Mouse (Mus musculus) forebrain, embryonic 16.5 days (tissue): Measurements from ENCODE around the gene Rassf8. TPM values are rescaled to one million over a fixed set of nuclear protein-coding genes. Genes with fewer than 3 reads are reported as not detected.
A peak's percentile ranks its signal among the peaks of the same experiment; 100 is the strongest.

Source experiments
- ATAC-seq: fragments of 200-750 bp; cut with Nextera tagmentation; 2 replicates; pipeline ENCODE4 v1.8.0; 2017; ENCODE audit warnings: mild to moderate bottlenecking, moderate library complexity
- H3K27ac ChIP-seq: fragments of 300-500 bp; sonication (generic); 2 replicates; pipeline ENCODE4 v1.5.1; 2014; ENCODE audit warnings: low read length, control low read depth
- H3K27me3 ChIP-seq: fragments of 300-500 bp; sonication (generic); replicated peaks from 2 replicates; pipeline ENCODE4 v1.6.1; 2014; ENCODE audit warnings: low read length; ENCODE audit not compliant: control insufficient read depth, insufficient read depth
- H3K36me3 ChIP-seq: fragments of 300-500 bp; sonication (generic); 2 replicates; pipeline ENCODE4 v1.6.1; 2014; ENCODE audit not compliant: control insufficient read depth, insufficient read depth
- H3K4me1 ChIP-seq: fragments of 300-500 bp; sonication (generic); replicated peaks from 2 replicates; pipeline ENCODE4 v1.6.1; 2014; ENCODE audit warnings: low read length; ENCODE audit not compliant: control insufficient read depth, insufficient read depth
- H3K4me2 ChIP-seq: fragments of 300-500 bp; sonication (generic); 2 replicates; pipeline ENCODE4 v1.6.1; 2014; ENCODE audit warnings: mild to moderate bottlenecking, low read length, control low read depth
- H3K4me3 ChIP-seq: fragments of 300-500 bp; sonication (generic); replicated peaks from 2 replicates; pipeline ENCODE4 v1.5.1; 2014; ENCODE audit warnings: mild to moderate bottlenecking, low read length, control low read depth
- H3K9ac ChIP-seq: fragments of 300-500 bp; sonication (generic); replicated peaks from 2 replicates; pipeline ENCODE4 v1.6.1; 2014; ENCODE audit warnings: low read depth, low read length, control low read depth
- H3K9me3 ChIP-seq: fragments of 300-500 bp; sonication (generic); 2 replicates; pipeline ENCODE4 v1.6.1; 2016; ENCODE audit warnings: low read length; ENCODE audit not compliant: control insufficient read depth
- WGBS: fragments of 180-500 bp; shearing (Covaris S2); extraction: QIAGEN DNeasy Blood & Tissue Kit; methylation state at CpG from one replicate; pipeline ENCODE4 v1.1.7; 2014; 5-methylcytosine and 5-hydroxymethylcytosine counted together
- polyA plus RNA-seq: library from polyadenylated mRNA; unstranded; fragments of >200 nt; fragmentation: Nextera tagmentation; extraction: Ambion mirVana; gene quantifications from 2 replicates; pipeline ENCODE4 v1.2.1, GENCODE M21; 2015

The Rassf8 gene
- polyA plus RNA-seq = 3.4 and 4.0 TPM in 2 replicates

DNA sequence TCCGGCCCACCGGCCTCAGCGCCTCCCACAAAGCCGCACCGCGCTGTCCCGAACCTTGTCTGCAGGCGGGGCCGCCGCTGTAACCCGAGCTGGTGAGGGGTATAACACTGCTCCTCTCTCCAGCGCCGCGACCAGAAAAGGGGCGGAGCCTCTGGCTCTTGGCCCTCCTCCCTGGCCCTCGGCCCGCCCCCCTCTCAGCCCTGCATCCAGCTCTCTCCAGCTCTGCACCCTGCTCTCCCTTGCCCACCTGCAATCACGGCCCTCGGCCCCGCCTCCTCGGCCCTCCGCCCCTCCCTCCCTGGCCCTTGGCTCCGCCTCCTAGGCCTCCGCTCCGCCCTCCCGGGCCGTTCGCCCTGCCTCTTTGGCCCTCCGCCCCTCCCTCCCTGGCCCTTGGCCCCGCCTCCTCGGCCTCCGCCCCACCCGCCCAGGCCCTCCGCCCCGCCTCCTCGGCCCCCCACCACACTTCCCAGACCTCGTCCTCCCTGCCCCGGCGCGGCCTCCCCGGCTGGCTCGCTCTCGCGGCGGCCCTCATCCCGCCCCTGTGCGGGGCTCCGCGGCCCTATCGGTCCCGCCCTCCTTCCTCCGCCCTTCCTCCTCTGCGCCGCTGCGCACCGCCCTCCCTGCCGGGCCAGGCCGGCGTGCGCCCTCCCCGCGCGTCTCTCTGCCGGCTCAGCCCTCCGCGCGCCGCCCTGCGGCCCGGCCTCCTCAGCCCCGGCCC lies at the start of gene Rassf8:
TSS of gene Rassf8 (plus strand) at position 617 of the 718 bp plus-strand sequence.
- ATAC-seq = peak; percentile 97

DNA sequence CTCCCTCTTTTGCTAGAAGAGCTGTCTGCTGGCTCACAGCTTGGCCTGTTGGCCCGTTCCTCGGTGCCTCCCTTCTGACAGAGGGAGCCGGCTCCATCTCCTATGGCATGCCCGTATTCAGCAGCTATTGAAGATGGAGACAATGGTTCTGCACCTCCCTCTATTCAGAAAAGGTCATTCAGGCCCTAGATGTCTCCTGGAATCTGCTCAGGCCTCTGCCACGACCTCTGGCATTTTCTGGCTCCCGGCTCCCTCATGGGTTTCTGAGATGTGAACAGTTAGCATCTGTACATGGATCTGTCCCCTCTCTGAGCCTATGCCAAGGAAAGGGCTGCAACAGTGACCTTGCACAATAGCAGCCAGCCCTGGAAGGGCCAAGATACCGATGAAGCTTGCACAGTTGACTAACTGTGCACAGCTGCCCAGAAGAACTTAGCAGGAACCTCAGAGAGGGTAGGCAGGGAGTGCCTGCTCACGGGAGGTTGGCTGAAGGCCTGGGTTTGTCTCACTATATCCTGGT lies 45.5 kb upstream of the Rassf8 start:
- H3K27ac ChIP-seq = no peak overlapping the region
- H3K4me2 ChIP-seq = no peak overlapping the region
- no peak overlapping the region for H3K9ac ChIP-seq
- H3K9me3 ChIP-seq = no peaks in the 10 kb centered on the region
- H3K36me3 ChIP-seq = no peaks in the 10 kb centered on the region
- ATAC-seq = no peak
- no peak overlapping the region for H3K4me3 ChIP-seq
- no peaks in the 10 kb centered on the region for H3K27me3 ChIP-seq
- no peaks in the 10 kb centered on the region for H3K4me1 ChIP-seq
- WGBS = 34% methylated on average over 8 of the region's 8 CpGs

More for the DNA sequence above, at the start of gene Rassf8:
- Histone ChIP-seq H3K27ac (peak within 1 kb of the TSS; percentile 72), H3K9me3 (no peaks in the 10 kb centered on the region), H3K9ac (peak within 1 kb of the TSS; percentile 67), H3K4me1 (peaks cover 14% of the 10 kb centered on the region), H3K36me3 (no peaks in the 10 kb centered on the region), H3K27me3 (no peaks in the 10 kb centered on the region), H3K4me3 (peak within 1 kb of the TSS; percentile 65), H3K4me2 (peak within 1 kb of the TSS; percentile 88)
- under 1% methylated on average over 48 of the region's 71 CpGs for WGBS

DNA sequence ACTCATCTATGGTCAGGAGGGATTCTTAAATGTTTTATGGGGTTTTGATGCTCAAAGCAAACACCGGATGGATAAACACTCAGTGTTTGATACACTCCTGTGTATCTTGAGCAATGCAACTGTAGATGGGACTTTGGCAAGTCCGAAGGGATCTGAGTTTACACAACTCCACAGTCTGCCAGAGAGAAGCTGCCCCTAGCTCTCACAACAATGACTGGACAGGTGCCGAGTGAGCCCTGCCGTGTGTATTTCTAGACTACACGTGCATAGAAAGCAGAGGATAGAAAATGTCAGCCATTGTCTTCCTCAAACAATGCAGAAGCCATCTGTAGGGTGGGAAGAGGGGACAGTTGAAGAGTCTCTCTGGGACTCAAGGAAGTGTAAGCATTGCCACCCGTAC lies 42.9 kb upstream of the Rassf8 start:
- H3K4me2 ChIP-seq = no peak overlapping the region
- WGBS = 88% methylated on average over 6 of the region's 6 CpGs
- no peaks in the 10 kb centered on the region for H3K27me3 ChIP-seq
- no peak overlapping the region for H3K27ac ChIP-seq
- H3K4me1 ChIP-seq = no peaks in the 10 kb centered on the region
- no peak overlapping the region for H3K9ac ChIP-seq
- H3K9me3 ChIP-seq = no peaks in the 10 kb centered on the region
- no peak for ATAC-seq
- H3K4me3 ChIP-seq = no peak overlapping the region
- H3K36me3 ChIP-seq = no peaks in the 10 kb centered on the region

DNA sequence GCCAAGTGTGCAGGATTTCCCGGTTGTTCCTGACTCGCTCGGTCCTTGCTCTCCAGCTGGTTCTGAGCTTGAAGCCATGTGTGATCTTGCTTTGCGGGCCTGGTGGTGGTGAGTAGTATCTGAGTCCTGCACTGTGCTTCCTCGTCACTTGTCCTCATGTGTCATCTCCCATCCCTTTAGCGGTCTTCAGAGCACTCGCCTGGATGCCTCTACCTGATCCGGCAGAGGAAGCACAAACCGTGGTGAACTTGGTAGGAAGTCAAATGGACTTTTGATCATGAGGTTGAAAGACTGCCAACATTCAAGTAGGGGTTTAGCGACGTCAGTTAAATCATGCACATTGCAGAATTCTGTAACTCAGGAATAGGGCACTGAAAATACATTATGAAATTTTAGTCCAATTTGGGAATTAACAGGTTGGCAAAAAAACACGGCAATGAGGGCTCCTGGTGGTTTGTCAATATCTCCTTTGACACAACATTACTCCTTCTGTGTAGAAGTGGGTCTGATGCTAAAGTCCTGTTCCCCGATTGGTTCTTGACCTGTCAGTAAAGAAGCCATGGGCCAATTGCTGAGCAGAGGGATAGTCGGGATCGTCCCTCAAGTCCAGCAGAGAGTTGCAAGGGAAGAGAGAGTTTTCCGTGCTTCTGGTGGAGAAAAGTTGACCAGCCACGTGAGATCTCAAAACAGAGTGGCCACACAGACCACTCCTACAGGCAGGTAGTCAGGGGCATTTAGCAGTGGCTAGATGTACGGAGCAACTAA lies 36.4 kb upstream of the Rassf8 start:
- Histone ChIP-seq H3K27me3 (no peaks in the 10 kb centered on the region), H3K27ac (no peak overlapping the region), H3K4me2 (no peak overlapping the region), H3K36me3 (no peaks in the 10 kb centered on the region), H3K4me1 (no peaks in the 10 kb centered on the region; the same call in 1 of the 2 replicates), H3K9me3 (no peaks in the 10 kb centered on the region), H3K4me3 (no peak overlapping the region), H3K9ac (no peak overlapping the region)
- WGBS = 93% methylated on average over 18 of the region's 18 CpGs
- ATAC-seq = no peak

DNA sequence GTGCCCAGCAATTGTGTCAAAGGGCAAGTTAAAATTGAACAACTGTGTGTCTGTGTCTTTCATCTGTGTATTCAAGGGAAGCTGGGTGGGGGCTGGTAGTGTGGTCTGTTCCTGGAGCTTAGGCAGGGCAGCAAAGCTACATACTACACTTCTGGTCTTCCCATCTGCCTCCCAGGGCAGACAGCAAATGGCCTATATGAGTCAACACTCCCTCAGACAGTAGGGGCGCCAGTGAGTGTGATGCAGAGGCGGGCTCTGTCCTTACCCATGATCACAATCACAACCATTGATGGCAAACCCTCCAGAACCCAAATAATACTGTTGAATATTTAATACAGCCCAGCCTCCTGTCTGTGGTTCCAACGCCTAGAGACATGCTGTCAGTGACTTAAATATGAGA lies 35.8 kb upstream of the Rassf8 start:
- WGBS = 94% methylated on average over 3 of the region's 3 CpGs
- no peak overlapping the region for H3K4me3 ChIP-seq
- no peaks in the 10 kb centered on the region; the same call in 1 of the 2 replicates for H3K4me1 ChIP-seq
- H3K9me3 ChIP-seq = no peaks in the 10 kb centered on the region
- H3K36me3 ChIP-seq = no peaks in the 10 kb centered on the region
- no peak overlapping the region for H3K4me2 ChIP-seq
- no peak overlapping the region for H3K9ac ChIP-seq
- no peak for ATAC-seq
- H3K27me3 ChIP-seq = no peaks in the 10 kb centered on the region
- no peak overlapping the region for H3K27ac ChIP-seq

DNA sequence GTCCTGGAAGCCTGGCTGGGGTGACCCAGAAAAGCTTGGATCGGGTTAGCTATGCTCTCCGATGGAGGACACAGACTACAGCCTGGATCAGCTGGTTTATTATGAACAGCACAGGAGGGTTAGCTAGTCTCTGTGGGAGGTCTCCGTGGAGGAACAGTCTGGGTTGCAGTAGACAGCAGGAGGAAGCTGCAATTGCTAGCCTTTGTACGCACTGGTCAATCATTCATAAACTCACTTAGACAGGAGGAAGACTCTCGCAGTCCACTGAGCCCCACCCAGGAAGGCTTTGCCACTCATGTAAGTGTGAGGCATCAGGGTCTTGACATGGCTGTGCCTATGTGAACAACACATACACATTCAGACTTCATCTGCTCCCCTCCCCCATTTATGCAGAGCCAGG lies 35.2 kb upstream of the Rassf8 start:
- WGBS = 87% methylated on average over 5 of the region's 5 CpGs

DNA sequence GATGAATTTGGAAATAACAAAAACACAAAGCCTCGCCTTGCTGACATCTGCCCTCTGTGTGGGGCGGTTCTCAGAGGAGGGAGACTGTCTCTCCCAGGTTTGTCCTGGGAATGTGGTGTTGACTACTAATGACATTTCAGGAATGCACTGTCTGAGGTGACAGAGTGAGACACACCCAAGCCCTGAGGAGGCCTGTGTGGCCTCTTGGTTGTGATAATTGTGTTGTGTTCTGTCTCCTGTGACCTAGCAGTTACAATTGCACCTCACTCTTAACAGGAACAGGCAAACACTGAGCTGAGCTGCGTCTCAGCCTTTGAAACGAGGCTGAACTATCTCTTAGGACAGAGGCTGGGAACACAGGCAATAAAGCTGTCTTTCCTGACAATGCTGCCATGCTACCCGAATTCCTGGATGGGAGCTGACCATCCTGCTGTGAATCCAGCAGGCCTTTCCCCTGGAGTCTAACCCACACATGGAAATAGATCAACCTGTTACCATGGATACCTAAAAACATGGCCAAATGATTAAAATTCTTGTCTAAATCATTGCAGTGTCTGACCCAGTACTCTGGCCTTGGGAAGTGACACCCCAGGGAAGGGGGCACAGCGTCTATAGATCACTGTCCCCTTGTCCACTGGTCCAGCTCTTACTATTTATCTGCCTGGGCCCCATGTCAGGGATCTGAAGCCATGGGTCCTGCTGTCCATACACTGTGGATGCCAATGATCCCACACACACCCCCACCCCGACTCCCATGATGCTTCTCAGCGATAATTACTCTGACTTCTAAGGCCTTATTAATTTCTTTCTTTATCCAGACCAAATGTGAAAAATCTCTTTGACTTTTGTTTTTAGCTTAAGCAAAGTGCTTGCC lies 33.1 kb upstream of the Rassf8 start:
- H3K36me3 ChIP-seq = no peaks in the 10 kb centered on the region
- 64% methylated on average over 8 of the region's 8 CpGs for WGBS
- H3K4me3 ChIP-seq = no peak overlapping the region
- H3K27me3 ChIP-seq = no peaks in the 10 kb centered on the region
- no peaks in the 10 kb centered on the region; the same call in 1 of the 2 replicates for H3K4me1 ChIP-seq
- ATAC-seq = no peak
- no peak overlapping the region for H3K4me2 ChIP-seq
- H3K27ac ChIP-seq = no peak overlapping the region
- H3K9ac ChIP-seq = no peak overlapping the region
- H3K9me3 ChIP-seq = no peaks in the 10 kb centered on the region

More for the DNA sequence above, 35.2 kb upstream of the Rassf8 start:
- H3K36me3 ChIP-seq = no peaks in the 10 kb centered on the region
- H3K9ac ChIP-seq = no peak overlapping the region
- H3K9me3 ChIP-seq = no peaks in the 10 kb centered on the region
- H3K4me3 ChIP-seq = no peak overlapping the region
- ATAC-seq = no peak
- H3K27ac ChIP-seq = no peak overlapping the region
- no peaks in the 10 kb centered on the region; the same call in 1 of the 2 replicates for H3K4me1 ChIP-seq
- H3K4me2 ChIP-seq = no peak overlapping the region
- H3K27me3 ChIP-seq = no peaks in the 10 kb centered on the region

DNA sequence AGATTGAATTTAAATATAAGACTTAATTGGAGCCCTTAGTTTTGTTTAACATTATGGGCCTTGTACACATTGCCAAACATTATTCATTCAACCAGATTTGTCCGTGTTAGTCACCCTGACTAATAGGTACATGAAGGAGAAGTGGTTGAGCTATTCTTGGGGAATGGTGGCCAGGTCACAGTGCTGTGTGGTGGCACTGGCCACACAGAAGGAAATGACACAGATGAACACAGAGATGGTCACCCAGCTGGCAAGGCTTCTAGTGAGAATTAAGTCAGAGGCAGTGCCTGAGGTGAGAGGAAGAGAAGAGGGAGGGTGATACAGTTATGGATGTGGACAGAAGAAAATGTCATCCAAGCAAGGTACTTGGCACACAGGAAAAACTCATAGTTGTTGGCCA lies 32.4 kb upstream of the Rassf8 start:
- Histone ChIP-seq H3K4me3 (no peak overlapping the region), H3K27me3 (no peaks in the 10 kb centered on the region), H3K9me3 (no peaks in the 10 kb centered on the region), H3K4me1 (no peaks in the 10 kb centered on the region; the same call in 1 of the 2 replicates), H3K36me3 (no peaks in the 10 kb centered on the region), H3K9ac (no peak overlapping the region), H3K4me2 (no peak overlapping the region), H3K27ac (no peak overlapping the region)
- ATAC-seq = no peak
- WGBS = 40% methylated on average over 1 of the region's 1 CpGs
